Mouse (Mus musculus): ENCODE data around the gene Dlg2. TPM values are rescaled to one million over a fixed set of nuclear protein-coding genes. Genes with fewer than 3 reads are reported as not detected.

The Dlg2 gene
- total RNA-seq, 2 experiments from 2014 or later = 266 to 283 TPM

GRCm38 (mm10) chr7:91934881-91935597, 1458.6 kb downstream of the Dlg2 start:
- peak; percentile 73 to 75 for DNase-seq

GRCm38 (mm10) chr7:91936193-91936592, 1459.7 kb downstream of the Dlg2 start:
- no peak for DNase-seq

GRCm38 (mm10) chr7:91943224-91943623, 1466.8 kb downstream of the Dlg2 start:
- DNase-seq = no peak

- DNase-seq = no peak
Observed at GRCm38 (mm10) chr7:91955584-91955983, 1479.1 kb downstream of the Dlg2 start.

GRCm38 (mm10) chr7:91962956-91963355, 1486.5 kb downstream of the Dlg2 start:
- DNase-seq = no peak

GRCm38 (mm10) chr7:91972970-91973369, 1496.5 kb downstream of the Dlg2 start:
- DNase-seq = no peak

- DNase-seq = no peak
Observed at GRCm38 (mm10) chr7:92003769-92004455, 1527.4 kb downstream of the Dlg2 start.

- no peak for DNase-seq
Observed at GRCm38 (mm10) chr7:92005681-92006425, 1529.4 kb downstream of the Dlg2 start.

- DNase-seq = no peak
Observed at GRCm38 (mm10) chr7:92008702-92009101, 1532.2 kb downstream of the Dlg2 start.

GRCm38 (mm10) chr7:92024928-92025327, 1548.5 kb downstream of the Dlg2 start:
- no peak for DNase-seq

GRCm38 (mm10) chr7:92025465-92026056, 1549.1 kb downstream of the Dlg2 start:
- DNase-seq = no peak

GRCm38 (mm10) chr7:92027049-92027448, 1550.6 kb downstream of the Dlg2 start:
- peak; percentile 46 to 52 for DNase-seq

GRCm38 (mm10) chr7:92034256-92034655, 1557.8 kb downstream of the Dlg2 start:
- no peak for DNase-seq

GRCm38 (mm10) chr7:92040187-92040586, 1563.7 kb downstream of the Dlg2 start:
- no peak for DNase-seq

GRCm38 (mm10) chr7:92040785-92041411, 1564.4 kb downstream of the Dlg2 start:
- no peak for DNase-seq

- no peak for DNase-seq
Observed at GRCm38 (mm10) chr7:92044966-92045365, 1568.5 kb downstream of the Dlg2 start.

- DNase-seq = no peak
Observed at GRCm38 (mm10) chr7:92047271-92047670, 1570.8 kb downstream of the Dlg2 start.

- no peak for DNase-seq
Observed at GRCm38 (mm10) chr7:92048876-92049275, 1572.4 kb downstream of the Dlg2 start.

- no peak for DNase-seq
Observed at GRCm38 (mm10) chr7:92066851-92067250, 1590.4 kb downstream of the Dlg2 start.

GRCm38 (mm10) chr7:92087429-92087828, 1611.0 kb downstream of the Dlg2 start:
- DNase-seq = no peak

- peak; percentile 49 to 55 for DNase-seq
Observed at GRCm38 (mm10) chr7:92093860-92094259, 1617.4 kb downstream of the Dlg2 start.

- DNase-seq = peak in 1 of 2 experiments; percentile 30
Observed at GRCm38 (mm10) chr7:92095198-92095597, 1618.7 kb downstream of the Dlg2 start.
